Mouse (Mus musculus) T-helper 17 cell (primary cell): Measurements from ENCODE around the gene Msmb.

Experiments
- in situ Hi-C, 2 experiments: fragments of 300-600 bp; cut with MboI, MseI; formaldehyde crosslinking; loops; 1 replicate in 1 of 2; 2 replicates in 1 of 2; pipeline ENCODE4 v1.15.1; 2025; ENCODE audit warnings: high pct_unique_total_duplicates in 2 of 2

The Msmb gene

DNA sequence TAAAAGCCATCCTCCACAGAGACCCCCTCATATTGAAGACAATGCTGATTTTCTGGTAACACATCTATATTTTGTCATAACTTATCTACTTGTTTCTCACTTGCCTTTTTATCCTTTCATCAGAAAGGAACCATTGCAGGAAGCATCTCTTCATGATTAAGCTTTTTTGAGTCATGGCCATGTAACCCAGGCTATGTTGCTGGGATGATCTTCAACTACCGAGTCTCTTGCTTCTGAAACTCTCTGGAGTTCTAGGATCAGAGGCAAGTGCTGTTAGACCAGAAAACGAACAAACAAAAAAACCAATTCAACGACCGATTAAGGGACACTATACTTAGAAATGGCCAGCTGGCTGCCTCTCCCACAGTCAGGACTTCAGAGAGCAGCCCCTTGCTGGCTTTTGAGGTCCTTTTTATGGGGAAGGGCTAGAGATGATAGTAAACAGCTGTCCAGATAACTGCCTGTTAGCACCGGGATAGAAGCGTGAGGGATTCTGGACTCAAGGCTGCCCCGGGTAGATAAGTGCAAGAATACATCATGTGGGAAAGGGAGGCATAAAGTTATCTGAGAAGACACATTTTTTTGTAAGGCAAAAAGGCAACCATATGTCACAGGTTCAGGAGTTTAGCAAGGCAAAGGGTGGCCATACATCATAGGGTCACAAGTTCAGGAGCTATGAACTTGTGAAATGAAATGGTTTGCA, 4.1 kb downstream of the Msmb start:
- in situ Hi-C loops = loop anchor here (5.0 to 10.0 kb wide), 2 partner anchors 1296 to 1421 kb away; no protein-coding TSS in a partner anchor

DNA sequence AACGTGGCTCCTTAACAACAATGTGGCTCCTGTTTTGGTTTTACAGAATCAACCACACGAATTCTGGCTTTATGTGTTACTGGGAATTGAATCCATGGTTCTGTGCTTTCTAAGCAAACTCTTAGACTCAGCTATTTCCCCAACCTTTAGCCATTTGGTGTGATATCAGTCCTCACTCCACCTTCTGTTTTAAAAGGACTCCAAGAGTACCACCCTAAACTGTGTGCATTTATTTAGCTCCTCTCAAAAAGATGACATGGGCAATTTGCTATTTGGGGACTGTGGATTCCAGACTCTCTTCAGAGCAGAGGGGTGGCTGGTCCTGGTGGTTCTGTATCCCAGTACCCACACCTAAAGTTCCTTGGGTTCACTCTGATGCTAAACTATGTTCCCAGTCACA, 4.8 kb downstream of the Msmb start:
- in situ Hi-C loops = loop anchor here (5.0 to 10.0 kb wide), 2 partner anchors 1296 to 1422 kb away; no protein-coding TSS in a partner anchor

GRCm38 (mm10) chr14:32150872-32151271, 9.0 kb downstream of the Msmb start:
- in situ Hi-C loops = loop anchor here in 1 of 2 experiments (25.0 kb wide), 1 partner anchor 1139 kb away; the partner anchor contains the start of genes Glt8d1, Gnl3, Pbrm1 and Spcs1

- in situ Hi-C loops = loop anchor here in 1 of 2 experiments (25.0 kb wide), 1 partner anchor 1140 kb away; the partner anchor contains the start of genes Glt8d1, Gnl3, Pbrm1 and Spcs1
These were observed 10.6 kb downstream of the Msmb start for GRCm38 (mm10) chr14:32152243-32152965.

GRCm38 (mm10) chr14:32153156-32153555, 11.3 kb downstream of the Msmb start:
- in situ Hi-C loops = loop anchor here in 1 of 2 experiments (25.0 kb wide), 1 partner anchor 1141 kb away; the partner anchor contains the start of genes Glt8d1, Gnl3, Pbrm1 and Spcs1

DNA sequence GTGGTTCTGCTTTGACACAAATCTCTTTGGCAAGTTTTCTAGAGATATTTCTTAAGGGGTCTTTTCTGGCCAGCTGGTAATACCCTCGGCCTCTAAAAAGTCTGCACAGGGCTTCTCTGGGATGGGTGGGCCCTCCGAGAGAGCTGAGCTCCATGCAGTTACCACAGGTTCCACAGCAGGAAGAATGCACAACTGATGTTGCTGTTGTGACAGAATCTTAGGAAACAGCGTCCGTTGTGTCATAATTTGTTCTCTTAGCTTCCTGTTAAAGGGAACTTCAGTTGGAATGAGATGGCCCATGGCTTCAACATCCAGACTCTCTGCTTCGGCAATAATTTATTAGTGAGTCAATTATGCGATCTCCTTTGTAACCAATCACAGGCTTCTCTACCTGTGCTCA, 12.9 kb downstream of the Msmb start:
- in situ Hi-C loops = loop anchor here in 1 of 2 experiments (25.0 kb wide), 1 partner anchor 1142 kb away; the partner anchor contains the start of genes Glt8d1, Gnl3, Pbrm1 and Spcs1

DNA sequence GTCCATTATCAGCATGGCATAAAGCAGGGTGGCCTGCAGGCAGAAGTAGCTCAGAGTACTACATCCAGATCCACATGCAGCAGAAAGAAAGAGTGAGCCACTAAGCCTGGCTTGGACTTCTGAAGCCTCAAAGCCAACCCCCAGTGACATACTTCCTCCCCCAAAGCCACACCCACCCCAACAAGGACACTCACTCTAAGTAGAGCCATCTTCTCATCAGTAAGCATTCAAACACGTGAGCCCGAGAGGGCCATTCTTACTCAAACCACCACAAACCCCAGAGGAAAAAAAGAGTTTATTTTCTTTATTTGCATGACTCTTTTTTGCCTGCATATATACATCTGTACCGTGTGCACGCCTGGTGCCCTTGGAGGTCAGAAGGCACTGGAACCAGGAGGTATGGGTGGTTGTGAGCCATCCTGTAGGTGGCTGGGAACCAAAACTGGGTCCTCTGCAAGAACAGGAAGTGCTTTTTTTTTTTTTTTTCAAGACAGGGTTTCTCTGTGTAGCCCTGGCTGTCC, 17.4 kb downstream of the Msmb start:
- in situ Hi-C loops = loop anchor here in 1 of 2 experiments (25.0 kb wide), 1 partner anchor 1147 kb away; the partner anchor contains the start of genes Glt8d1, Gnl3, Pbrm1 and Spcs1

DNA sequence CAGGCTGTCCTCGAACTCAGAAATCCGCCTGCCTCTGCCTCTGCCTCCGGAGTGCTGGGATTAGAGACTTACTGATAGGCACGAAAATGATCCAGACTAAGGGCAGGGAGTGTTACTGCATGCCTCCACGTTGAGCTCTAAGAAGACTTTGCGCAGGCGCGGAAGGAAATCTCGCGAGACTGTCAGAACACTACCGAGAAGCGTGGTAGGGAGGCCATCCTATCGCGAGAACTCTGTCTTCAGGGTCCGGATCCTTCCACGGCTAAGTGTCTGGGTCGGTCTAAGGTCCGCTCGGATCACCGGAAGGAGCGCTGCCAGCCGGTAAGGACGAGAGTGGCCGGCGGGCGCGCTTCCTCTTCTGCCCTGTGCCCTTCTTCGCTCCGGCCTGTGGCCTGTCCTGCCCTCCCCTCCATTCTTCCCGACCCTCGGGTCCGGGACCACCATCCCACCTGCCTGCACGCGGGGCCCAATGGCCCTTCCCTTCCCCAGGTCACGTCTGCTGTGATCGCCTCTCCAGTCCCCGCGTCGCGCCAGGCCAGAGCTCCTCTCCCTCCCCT, 17.9 kb downstream of the Msmb start, which contains the start of gene Ncoa4:
Gene Ncoa4, plus strand, starts transcription at position 176 of the 557 bp plus-strand sequence.
- in situ Hi-C loops = loop anchor here in 1 of 2 experiments (25.0 kb wide), 1 partner anchor 1147 kb away; the partner anchor contains the start of genes Glt8d1, Gnl3, Pbrm1 and Spcs1

DNA sequence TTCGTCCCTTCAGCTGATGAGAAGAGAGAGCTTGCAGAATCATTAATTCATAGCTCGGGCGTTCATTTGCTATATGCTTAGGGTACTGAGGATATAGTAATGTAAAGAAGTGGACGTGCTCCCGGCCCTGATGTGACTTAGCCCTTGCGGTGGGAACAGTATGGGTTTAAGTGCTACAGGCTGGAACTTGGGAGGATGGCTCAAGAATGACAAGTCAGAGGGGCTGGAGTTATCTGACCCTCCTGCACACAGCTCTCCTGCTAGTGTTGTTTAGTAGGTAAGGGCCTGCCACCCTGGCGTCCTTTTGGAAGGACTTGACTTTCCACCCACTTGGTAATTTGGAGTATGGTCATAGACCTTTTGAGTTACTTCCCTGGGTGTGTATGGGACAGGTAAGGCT, 18.7 kb downstream of the Msmb start:
- in situ Hi-C loops = loop anchor here in 1 of 2 experiments (25.0 kb wide), 1 partner anchor 1148 kb away; the partner anchor contains the start of genes Glt8d1, Gnl3, Pbrm1 and Spcs1

DNA sequence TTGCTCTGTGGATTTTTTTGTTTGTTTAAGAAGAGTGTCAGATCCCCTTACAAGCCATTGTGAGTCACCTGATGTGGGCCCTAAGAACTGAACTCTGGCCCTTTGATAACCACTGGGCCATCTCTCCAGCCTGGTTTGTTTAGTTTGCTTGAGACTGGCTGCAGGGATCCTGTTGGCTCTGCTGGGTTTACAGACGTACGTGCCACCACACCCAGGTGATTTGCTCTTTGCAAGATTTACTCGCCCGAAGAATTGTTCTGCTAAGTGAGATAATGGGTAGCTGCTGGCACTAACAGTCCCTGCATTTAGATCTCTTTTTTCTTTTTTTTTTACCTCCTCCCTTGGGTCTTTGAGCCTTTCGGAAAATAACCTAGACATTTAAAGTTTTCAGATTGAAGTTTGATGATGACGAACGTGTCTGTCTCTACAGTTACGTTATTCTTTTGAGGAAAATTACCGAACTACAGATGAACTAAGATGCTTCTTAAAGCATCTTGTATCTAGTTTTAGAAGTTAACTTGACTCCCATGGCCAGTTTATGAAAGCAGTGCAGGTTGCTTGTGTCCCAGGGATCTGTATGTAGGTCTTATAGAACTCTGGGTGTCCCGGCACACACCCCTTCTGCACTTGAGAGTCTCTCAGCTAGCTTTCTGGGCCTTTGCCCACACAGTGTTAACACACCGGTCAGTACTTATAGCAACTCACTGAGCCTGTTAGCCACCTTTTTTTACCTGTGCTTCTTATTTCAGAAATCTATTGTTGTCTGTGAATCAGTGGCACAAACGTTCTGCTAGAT, 19.5 kb downstream of the Msmb start:
- in situ Hi-C loops = loop anchor here in 1 of 2 experiments (25.0 kb wide), 1 partner anchor 1149 kb away; the partner anchor contains the start of genes Glt8d1, Gnl3, Pbrm1 and Spcs1

- in situ Hi-C loops = loop anchor here in 1 of 2 experiments (25.0 kb wide), 1 partner anchor 1150 kb away; the partner anchor contains the start of genes Glt8d1, Gnl3, Pbrm1 and Spcs1
These were observed 20.4 kb downstream of the Msmb start for GRCm38 (mm10) chr14:32162231-32162630.

- in situ Hi-C loops = loop anchor here in 1 of 2 experiments (25.0 kb wide), 1 partner anchor 1151 kb away; the partner anchor contains the start of genes Glt8d1, Gnl3, Pbrm1 and Spcs1
These were observed 21.5 kb downstream of the Msmb start for GRCm38 (mm10) chr14:32163203-32163888.

DNA sequence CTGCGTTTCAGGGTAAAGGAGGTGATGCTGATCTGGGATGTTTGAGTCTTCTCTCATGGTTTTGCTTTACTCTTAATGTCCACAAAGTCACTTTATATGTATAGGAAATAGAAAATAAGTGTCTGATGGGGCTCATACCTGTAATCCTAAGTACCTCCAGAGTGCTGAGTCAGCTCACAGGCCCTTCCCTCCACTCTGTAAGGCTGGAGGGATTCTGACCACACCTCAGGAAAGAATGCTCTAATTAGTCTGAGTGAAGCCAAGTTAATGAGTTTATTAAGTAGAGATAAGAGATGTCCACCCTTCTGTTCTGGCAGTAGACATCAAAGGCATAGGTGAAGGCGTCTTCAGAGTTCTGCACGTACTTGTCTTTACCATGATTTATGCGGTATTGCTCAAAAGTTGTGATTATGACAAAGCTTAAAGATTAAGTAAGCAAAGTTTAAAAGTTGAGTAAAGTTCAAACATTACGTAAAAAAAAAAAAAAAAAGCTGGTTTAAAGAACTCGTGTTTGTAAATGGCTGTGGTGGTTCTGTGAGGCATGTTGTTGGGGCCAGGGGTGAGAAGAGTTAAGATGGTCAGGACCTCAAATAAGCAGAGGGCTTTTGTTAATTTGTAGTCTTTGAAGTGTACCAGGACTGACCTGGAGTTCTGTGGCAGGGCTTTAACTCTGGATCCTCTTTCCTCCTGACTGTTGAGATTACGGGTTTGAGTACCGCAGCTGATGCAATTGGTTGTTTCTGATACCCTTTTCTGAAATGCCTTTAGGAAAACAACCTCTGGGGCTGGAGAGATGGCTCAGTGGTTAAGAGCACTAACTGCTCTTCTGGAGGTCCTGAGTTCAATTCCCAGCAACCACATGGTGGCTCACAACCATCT, 22.6 kb downstream of the Msmb start:
- in situ Hi-C loops = loop anchor here in 1 of 2 experiments (25.0 kb wide), 1 partner anchor 1152 kb away; the partner anchor contains the start of genes Glt8d1, Gnl3, Pbrm1 and Spcs1

GRCm38 (mm10) chr14:32165278-32166061, 23.6 kb downstream of the Msmb start:
- in situ Hi-C loops = loop anchor here in 1 of 2 experiments (25.0 kb wide), 1 partner anchor 1153 kb away; the partner anchor contains the start of genes Glt8d1, Gnl3, Pbrm1 and Spcs1

DNA sequence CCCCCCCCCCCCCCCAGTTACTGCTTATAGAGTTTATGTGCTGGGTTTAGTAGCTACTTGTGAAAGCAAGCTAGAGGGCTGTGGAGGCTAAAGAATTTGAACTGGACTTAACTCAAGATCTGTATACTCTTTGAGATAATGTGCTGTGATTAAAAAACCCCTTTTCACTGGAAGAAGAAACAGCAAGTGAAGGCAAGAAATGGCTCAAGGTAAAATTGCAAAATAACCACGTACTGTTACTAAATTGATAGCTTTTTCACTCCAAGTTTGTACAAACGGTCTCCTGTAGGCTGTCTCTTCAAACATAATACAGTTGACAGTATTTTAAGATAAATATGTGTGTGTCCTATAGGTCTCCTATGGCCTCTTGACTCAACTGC, 24.2 kb downstream of the Msmb start:
- in situ Hi-C loops = loop anchor here in 1 of 2 experiments (25.0 kb wide), 1 partner anchor 1154 kb away; the partner anchor contains the start of genes Glt8d1, Gnl3, Pbrm1 and Spcs1

- in situ Hi-C loops = loop anchor here in 1 of 2 experiments (25.0 kb wide), 1 partner anchor 1155 kb away; the partner anchor contains the start of genes Glt8d1, Gnl3, Pbrm1 and Spcs1
These were observed 25.0 kb downstream of the Msmb start for GRCm38 (mm10) chr14:32166840-32167239.

GRCm38 (mm10) chr14:32167326-32167725, 25.5 kb downstream of the Msmb start:
- in situ Hi-C loops = loop anchor here in 1 of 2 experiments (25.0 kb wide), 1 partner anchor 1155 kb away; the partner anchor contains the start of genes Glt8d1, Gnl3, Pbrm1 and Spcs1
